Comparison of ENCODE assay signal across 27 mouse cellular contexts in the genomic region with DNA sequence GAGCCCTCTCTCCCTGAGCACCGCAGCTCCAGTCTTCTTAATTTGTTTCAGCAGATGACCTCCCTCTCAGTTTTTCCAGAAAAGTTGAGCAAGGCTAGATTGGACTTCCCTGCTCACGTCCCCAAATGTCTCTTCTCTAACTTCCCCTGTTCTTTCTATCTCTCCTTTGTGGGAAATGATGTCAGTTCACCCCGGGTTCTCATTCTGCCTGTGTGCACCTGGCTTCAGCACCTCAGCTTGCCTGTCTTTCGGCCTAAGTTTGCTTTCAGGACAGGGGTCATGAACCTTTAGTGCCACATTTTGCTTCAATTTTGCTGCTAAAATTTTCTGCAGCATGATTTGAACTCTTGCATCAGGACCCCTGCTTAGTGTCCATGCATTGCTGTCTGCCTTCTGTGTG.
DNase-seq lines count a peak whose midpoint lies in the region; ATAC-seq and TF ChIP-seq lines count a peak whose summit lies in the region.
"Had no signal": no experiment of that assay in that cellular context is flagged by ENCODE, and none has a peak within 500 bp of the region (broad histone marks: within the 10 kb centered on the region; RNA-seq: fewer than 3 reads in every experiment).

No protein-coding gene starts in this region.

- no peak overlapping the region for H3K9ac ChIP-seq in neural tube, embryonic 11.5 days (ENCODE audit: low read length)
- no peak overlapping the region for H3K9ac ChIP-seq in midbrain, embryonic 13.5 days (replicated peaks)
- H3K9ac ChIP-seq in midbrain, embryonic 16.5 days (ENCODE audit: low read depth, low read length): no peak overlapping the region
- H3K9ac ChIP-seq: embryonic facial prominence, embryonic 13.5 days; forebrain, embryonic 12.5 days; hindbrain, embryonic 13.5 days had no signal

- WGBS in neural tube, embryonic 11.5 days: 82% methylated on average over 4 of the region's 4 CpGs
- 49% methylated on average over 4 of the region's 4 CpGs for WGBS in thymus, adult 2 months
- WGBS in midbrain, embryonic 13.5 days: 88% methylated on average over 4 of the region's 4 CpGs
- whole genome bisulfite sequencing in midbrain, embryonic 16.5 days: 90% methylated on average over 4 of the region's 4 CpGs

- H3K36me3 ChIP-seq in neural tube, embryonic 11.5 days (ENCODE audit: control insufficient read depth, insufficient read depth, low read length): no peaks in the 10 kb centered on the region
- H3K36me3 ChIP-seq in thymus, adult 2 months (ENCODE audit: control insufficient read depth, insufficient read depth, low read length): no peaks in the 10 kb centered on the region
- no peaks in the 10 kb centered on the region for H3K36me3 ChIP-seq in midbrain, embryonic 13.5 days
- no peaks in the 10 kb centered on the region for H3K36me3 ChIP-seq in midbrain, embryonic 16.5 days (ENCODE audit: control insufficient read depth, insufficient read depth, low read length)
- H3K36me3 ChIP-seq: embryonic facial prominence, embryonic 10.5 days; embryonic facial prominence, embryonic 13.5 days; forebrain, embryonic 12.5 days; hindbrain, embryonic 10.5 days; hindbrain, embryonic 13.5 days had no signal

- H3K27ac ChIP-seq in neural tube, embryonic 11.5 days (ENCODE audit: low read depth, low read length): 0 out of 2 replicates have a peak overlapping the region, but pooled peaks have one; percentile 20
- peak overlapping the region; percentile 83 for H3K27ac ChIP-seq in thymus, adult 2 months (ENCODE audit: control insufficient read depth, insufficient read depth, low read length)
- no peak overlapping the region for H3K27ac ChIP-seq in midbrain, embryonic 13.5 days
- no peak overlapping the region for H3K27ac ChIP-seq in midbrain, embryonic 16.5 days (ENCODE audit: low read length)
- H3K27ac ChIP-seq: embryonic facial prominence, embryonic 10.5 days; embryonic facial prominence, embryonic 13.5 days; forebrain, embryonic 12.5 days; hindbrain, embryonic 10.5 days; hindbrain, embryonic 13.5 days had no signal

- H3K27me3 ChIP-seq in neural tube, embryonic 11.5 days (ENCODE audit: control insufficient read depth, insufficient read depth, low read length): no peaks in the 10 kb centered on the region
- H3K27me3 ChIP-seq in thymus, adult 2 months (ENCODE audit: control insufficient read depth, insufficient read depth, low read length): no peaks in the 10 kb centered on the region
- H3K27me3 ChIP-seq in midbrain, embryonic 13.5 days: no peaks in the 10 kb centered on the region
- H3K27me3 ChIP-seq in midbrain, embryonic 16.5 days (ENCODE audit: control insufficient read depth, insufficient read depth, low read depth, low read length): no peaks in the 10 kb centered on the region
- H3K27me3 ChIP-seq: embryonic facial prominence, embryonic 13.5 days; forebrain, embryonic 12.5 days; hindbrain, embryonic 13.5 days had no signal

- H3K9me3 ChIP-seq in neural tube, embryonic 11.5 days (ENCODE audit: control insufficient read depth, low read length): no peaks in the 10 kb centered on the region
- no peaks in the 10 kb centered on the region for H3K9me3 ChIP-seq in midbrain, embryonic 13.5 days
- no peaks in the 10 kb centered on the region for H3K9me3 ChIP-seq in midbrain, embryonic 16.5 days (replicated peaks; ENCODE audit: control insufficient read depth, low read length, poor library complexity, severe bottlenecking)
- H3K9me3 ChIP-seq: embryonic facial prominence, embryonic 10.5 days; embryonic facial prominence, embryonic 13.5 days; forebrain, embryonic 12.5 days; hindbrain, embryonic 10.5 days; hindbrain, embryonic 13.5 days had no signal

- no peak for TF ChIP-seq CTCF in thymus, adult 2 months (IDR thresholded peaks at IDR 0.05; ENCODE audit: borderline replicate concordance, control insufficient read depth, extremely low read depth, insufficient read depth, low read length, poor library complexity)

- no peak for ATAC-seq in neural tube, embryonic 11.5 days (ENCODE audit: insufficient read depth, low FRiP score, low TSS enrichment)
- ATAC-seq in midbrain, embryonic 13.5 days: no peak
- no peak for ATAC-seq in midbrain, embryonic 16.5 days
- ATAC-seq: activated CD4-positive, CD25-positive, alpha-beta regulatory T cell, adult 4 months; CD4-positive, CD25-positive, alpha-beta regulatory T cell, adult 4 months; forebrain, embryonic 16.5 days; hindbrain, embryonic 16.5 days had no signal

- H3K4me2 ChIP-seq in neural tube, embryonic 11.5 days (ENCODE audit: low read depth): no peak overlapping the region
- no peak overlapping the region for H3K4me2 ChIP-seq in midbrain, embryonic 13.5 days (replicated peaks)
- no peak overlapping the region for H3K4me2 ChIP-seq in midbrain, embryonic 16.5 days (ENCODE audit: low read length)
- H3K4me2 ChIP-seq: embryonic facial prominence, embryonic 13.5 days; forebrain, embryonic 12.5 days; heart, embryonic 11.5 days; hindbrain, embryonic 13.5 days had no signal

- H3K4me3 ChIP-seq in neural tube, embryonic 11.5 days (ENCODE audit: low read depth, low read length): no peak overlapping the region
- no peak overlapping the region for H3K4me3 ChIP-seq in thymus, adult 2 months (ENCODE audit: control insufficient read depth, insufficient read depth, low read length)
- no peak overlapping the region for H3K4me3 ChIP-seq in midbrain, embryonic 13.5 days (replicated peaks)
- H3K4me3 ChIP-seq in midbrain, embryonic 16.5 days (ENCODE audit: low read depth, low read length): no peak overlapping the region
- H3K4me3 ChIP-seq: embryonic facial prominence, embryonic 10.5 days; embryonic facial prominence, embryonic 13.5 days; erythroblast, embryonic 14.5 days; forebrain, embryonic 12.5 days; hindbrain, embryonic 10.5 days; hindbrain, embryonic 13.5 days had no signal

- peaks cover 10% of the 10 kb centered on the region for H3K4me1 ChIP-seq in neural tube, embryonic 11.5 days (ENCODE audit: control insufficient read depth, insufficient read depth, low read length)
- H3K4me1 ChIP-seq in thymus, adult 2 months (replicated peaks; ENCODE audit: control insufficient read depth, insufficient read depth, low read length): peaks cover 27% of the 10 kb centered on the region
- H3K4me1 ChIP-seq in midbrain, embryonic 13.5 days (replicated peaks): peaks cover 47% of the 10 kb centered on the region
- peaks cover 16% of the 10 kb centered on the region for H3K4me1 ChIP-seq in midbrain, embryonic 16.5 days (ENCODE audit: control insufficient read depth, insufficient read depth, low read length)
- H3K4me1 ChIP-seq: hindbrain, embryonic 10.5 days had no signal

- TF ChIP-seq POLR2A in thymus, adult 2 months (IDR thresholded peaks at IDR 0.05; ENCODE audit: control insufficient read depth, extremely low read depth, insufficient read depth, low read length, poor library complexity): no peak

- DNase-seq in neural tube, embryonic 11.5 days (ENCODE audit: low spot score): no peak
- DNase-seq in neural tube, embryonic 10.5 days (ENCODE audit: extremely low spot score, low spot score): no peak
- no peak for DNase-seq in thymus, adult 2 months
- peak; percentile 61 for DNase-seq in thymus, postnatal 14 days
- DNase-seq: adrenal gland, adult 8-10 months; adrenal gland, postnatal 25 days; cerebellum, adult 11-12 months; cerebellum, adult 8-10 months; cerebellum, postnatal 10 days; cerebellum, postnatal 36 days; embryo, embryonic 11 days; gastrocnemius, postnatal 10 days; gastrocnemius, postnatal 36 days; heart, postnatal 36 days had no signal

Comparison
In these comparisons a context has a peak if more than half of its experiments do, and no peak if none do; other contexts are left out.
1. H3K27ac ChIP-seq: peak in neural tube, embryonic 11.5 days (single experiment) and thymus, adult 2 months (single experiment); none in midbrain, embryonic 13.5 days (single experiment) and midbrain, embryonic 16.5 days (single experiment).